Mouse (Mus musculus) T-helper 2 cell (primary cell): ENCODE results near the gene Scn3b.

ENCODE experiments used
- in situ Hi-C: fragments of 300-600 bp; cut with MboI, MseI; formaldehyde crosslinking; loops from one replicate; pipeline ENCODE4 v1.15.1; 2025; ENCODE audit warnings: high pct_unique_total_duplicates

Scn3b gene

GRCm38 (mm10) chr9:40334617-40335016 lies 65.6 kb downstream of the Scn3b start:
- in situ Hi-C loops, result loop anchor here (10.0 kb wide), 1 partner anchor 60 kb away; no protein-coding TSS in a partner anchor

- in situ Hi-C loops, result loop anchor here (10.0 kb wide), 1 partner anchor 58 kb away; no protein-coding TSS in a partner anchor
Measured at GRCm38 (mm10) chr9:40336701-40337100, 67.7 kb downstream of the Scn3b start.

GRCm38 (mm10) chr9:40337131-40337820 lies 68.3 kb downstream of the Scn3b start:
- in situ Hi-C loops, result loop anchor here (10.0 kb wide), 1 partner anchor 58 kb away; no protein-coding TSS in a partner anchor

- in situ Hi-C loops, result loop anchor here (10.0 kb wide), 1 partner anchor 55 kb away; no protein-coding TSS in a partner anchor
Measured at GRCm38 (mm10) chr9:40339578-40339977, 70.6 kb downstream of the Scn3b start.
